Comparison of ENCODE assay signal across 19 mouse cellular contexts in the genomic region with DNA sequence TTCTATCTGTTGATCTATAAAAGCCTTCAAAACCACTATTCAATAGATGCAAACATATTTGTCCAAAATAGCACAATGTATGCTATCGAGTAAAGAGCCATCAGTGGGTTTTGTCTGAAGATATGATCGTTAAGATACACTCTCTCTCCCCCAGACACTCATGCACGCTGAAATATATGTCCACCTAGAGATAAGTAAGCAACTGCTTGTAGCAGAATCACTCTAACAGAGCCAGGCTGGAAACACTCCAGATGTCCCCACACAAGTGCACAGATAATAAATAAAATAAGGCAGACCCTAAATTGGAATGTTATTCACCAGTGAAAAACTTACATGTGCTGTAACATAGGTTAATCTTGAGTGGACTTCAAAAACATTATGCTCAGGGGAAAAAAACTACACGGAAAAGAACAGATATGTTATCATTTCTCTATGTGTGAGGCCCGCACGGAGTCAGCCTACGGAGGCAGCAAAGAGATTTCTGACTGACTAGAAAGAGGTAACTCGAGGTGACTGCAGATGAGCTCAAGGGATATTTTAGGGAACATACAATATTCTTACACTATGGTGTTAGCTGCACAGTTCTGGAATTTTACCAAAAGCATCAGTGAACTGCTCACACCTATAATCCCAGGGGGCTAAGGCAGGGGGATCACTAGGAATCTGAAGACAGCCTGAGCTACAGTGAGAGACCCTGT.
"Had no signal": no experiment of that assay in that cellular context is flagged by ENCODE, and none has a peak within 500 bp of the region (broad histone marks: within the 10 kb centered on the region; RNA-seq: fewer than 3 reads in every experiment).

No protein-coding gene starts in this region.

- H3K4me3 ChIP-seq: liver, embryonic 15.5 days; megakaryocyte, embryonic 14.5 days; midbrain, embryonic 10.5 days; midbrain, embryonic 12.5 days; myocyte; neural tube, embryonic 13.5 days; neural tube, embryonic 15.5 days; stomach, embryonic 15.5 days had no signal

- H3K9me3 ChIP-seq: liver, embryonic 15.5 days; midbrain, embryonic 10.5 days; midbrain, embryonic 12.5 days; neural tube, embryonic 13.5 days; neural tube, embryonic 15.5 days; stomach, embryonic 15.5 days had no signal

- H3K9ac ChIP-seq: liver, embryonic 15.5 days; lung, embryonic 14.5 days; midbrain, embryonic 12.5 days; neural tube, embryonic 13.5 days; neural tube, embryonic 15.5 days; stomach, embryonic 15.5 days had no signal

- H3K4me2 ChIP-seq: liver, embryonic 15.5 days; lung, embryonic 14.5 days; midbrain, embryonic 12.5 days; neural tube, embryonic 13.5 days; neural tube, embryonic 15.5 days; stomach, embryonic 15.5 days had no signal

- ATAC-seq: midbrain, embryonic 16.5 days had no signal

- H3K27me3 ChIP-seq: liver, embryonic 15.5 days; megakaryocyte, embryonic 14.5 days; midbrain, embryonic 12.5 days; neural tube, embryonic 13.5 days; neural tube, embryonic 15.5 days; stomach, embryonic 15.5 days had no signal

- H3K27ac ChIP-seq: liver, embryonic 15.5 days; neural tube, embryonic 13.5 days; neural tube, embryonic 15.5 days; stomach, embryonic 15.5 days; stomach, postnatal 0 days had no signal

- DNase-seq: lung, adult 18-20 months; lung, embryonic 14.5 days; lung, postnatal 10 days; lung, postnatal 4 days; midbrain, embryonic 14.5 days; right cerebral cortex, postnatal 14 days; thymus, adult 2 months; thymus, postnatal 25 days; thymus, postnatal 4 days had no signal

- H3K4me1 ChIP-seq: stomach, embryonic 15.5 days had no signal

- H3K36me3 ChIP-seq: liver, embryonic 15.5 days; neural tube, embryonic 15.5 days; stomach, embryonic 15.5 days had no signal
